In the genomic region with DNA sequence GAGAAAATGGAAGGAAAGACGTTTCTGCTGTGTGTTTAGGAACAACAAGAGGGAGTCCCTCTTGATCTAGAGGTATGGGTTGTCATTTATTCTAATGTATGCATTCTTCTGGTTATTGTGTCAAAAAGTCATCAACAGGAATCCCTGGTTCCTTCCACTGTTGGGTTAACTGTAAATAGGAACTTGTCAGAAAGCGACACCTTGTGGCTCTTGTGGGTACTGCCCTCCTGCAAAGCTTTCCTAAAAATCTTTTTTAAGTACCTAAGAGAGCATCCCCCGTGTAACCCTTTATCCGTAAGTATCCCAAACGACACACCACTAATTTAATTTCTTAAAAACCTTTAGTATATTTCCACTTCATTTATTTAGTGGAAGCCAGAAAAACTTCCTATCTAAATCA, we compare ENCODE assay signal across 8 mouse cellular contexts. TPM values are rescaled to one million over a fixed set of nuclear protein-coding genes. Genes with fewer than 3 reads are reported as not detected.
DNase-seq lines count a peak whose midpoint lies in the region.

No protein-coding gene starts in this region.

- no peak overlapping the region for H3K27ac ChIP-seq in heart, embryonic 10.5 days

- H3K27me3 ChIP-seq in heart, embryonic 10.5 days (ENCODE audit: insufficient read depth, poor library complexity, severe bottlenecking) = peaks cover 21% of the 10 kb centered on the region

- H3K4me1 ChIP-seq in heart, embryonic 10.5 days = no peaks in the 10 kb centered on the region

- H3K4me3 ChIP-seq in heart, embryonic 10.5 days = no peak overlapping the region

- WGBS in heart, embryonic 10.5 days = 11% methylated on average over 5 of the region's 5 CpGs

- no peaks in the 10 kb centered on the region for H3K9me3 ChIP-seq in heart, embryonic 10.5 days

- DNase-seq in heart, adult 18-20 months = peak; percentile 58 to 86
- DNase-seq in heart, embryonic 10.5 days (ENCODE audit: low spot score) = no peak
- DNase-seq in CD4-positive helper T cell, adult 2 months (ENCODE audit: low read depth, low spot score) = peak; percentile 77
- peak; percentile 72 to 80 for DNase-seq in adrenal gland, postnatal 36 days
- peak; percentile 69 for DNase-seq in embryo, embryonic 9.5 days (ENCODE audit: extremely low spot score)
- DNase-seq in kidney, postnatal 14 days = peak; percentile 75
- DNase-seq in lung, postnatal 10 days = peak; percentile 81
- DNase-seq in spleen, adult 18-20 months = peak; percentile 37 to 80

- no peaks in the 10 kb centered on the region for H3K36me3 ChIP-seq in heart, embryonic 10.5 days

RNA-seq across cellular contexts. Expression of a gene that starts 7.1 kb away (rescaled TPM):
- total RNA-seq in heart, adult 18-20 months (2021) = under 1 TPM; 0.72 to 0.74 TPM
- polyA plus RNA-seq in heart, embryonic 10.5 days (2016; fragmentation: Nextera tagmentation; extraction: Ambion mirVana) = 0.55 and 0.98 TPM in 2 replicates
- 1 to 10 TPM; 2.4 to 2.7 TPM for total RNA-seq in adrenal gland, postnatal 36 days (2021)

RNA-seq across cellular contexts. Expression of a gene that starts 55.1 kb away (rescaled TPM):
- 1 to 10 TPM in 1 of 2 experiments, under 1 TPM in 1; 0.32 to 1.0 TPM for total RNA-seq in heart, adult 18-20 months (2021)
- 0.89 and 1.4 TPM in 2 replicates for polyA plus RNA-seq in heart, embryonic 10.5 days (2016; fragmentation: Nextera tagmentation; extraction: Ambion mirVana)
- total RNA-seq in adrenal gland, postnatal 36 days (2021) = 1 to 10 TPM; 2.5 to 3.1 TPM
